Mouse (Mus musculus): ENCODE data around the gene Tef.

- TF ChIP-seq CTCF (IDR thresholded peaks at IDR 0.05; ENCODE audit: insufficient read depth, low read length) (peak; percentile 64), POLR2A (IDR thresholded peaks at IDR 0.05; ENCODE audit: borderline replicate concordance, extremely low read depth, low read depth, low read length) (no peak)
These were observed 46.1 kb downstream of the Tef start for GRCm38 (mm10) chr15:81848301-81848700.

All from lung, adult 2 months (tissue).